Mouse (Mus musculus): ENCODE results near the gene Prc1.

DNA sequence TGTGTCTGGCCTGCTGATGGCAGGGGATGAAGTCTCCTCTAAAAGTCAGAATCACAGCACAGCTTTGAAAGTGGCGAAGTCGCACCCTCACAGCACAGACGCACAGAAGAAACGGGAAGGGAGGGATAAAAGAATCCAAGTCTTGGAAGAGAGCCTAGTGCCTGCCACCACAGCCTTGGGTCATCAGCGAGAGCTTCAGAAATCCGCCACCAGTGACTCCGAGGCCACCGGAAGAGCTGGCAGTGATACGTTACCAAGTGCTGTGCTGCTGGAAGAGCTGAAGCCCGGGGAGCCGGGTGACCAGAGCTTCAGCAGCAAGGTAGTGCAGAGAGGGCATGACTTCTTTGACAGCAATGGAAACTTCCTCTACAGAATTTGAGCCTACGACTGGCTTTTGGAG is 29.6 kb upstream of the Prc1 start:
- TF ChIP-seq MAFK (IDR thresholded peaks at IDR 0.05; ENCODE audit: insufficient read depth, low read depth, low read length) = no peak
- no peak for TF ChIP-seq ZNF384 (IDR thresholded peaks at IDR 0.05; ENCODE audit: low read depth, low read length)
- no peak for TF ChIP-seq CHD2 (IDR thresholded peaks at IDR 0.05; ENCODE audit: low read depth, low read length)
- no peak for TF ChIP-seq ZC3H11A (IDR thresholded peaks at IDR 0.05; ENCODE audit: borderline replicate concordance, low read depth, low read length)
